Mouse (Mus musculus): ENCODE measurements around the gene Gm20547. TPM values are rescaled to one million over a fixed set of nuclear protein-coding genes. Genes with fewer than 3 reads are reported as not detected.

Gene Gm20547
- polyA plus RNA-seq, 1 experiment from 2014 or later, result not detected

GRCm38 (mm10) chr17:34862416-34863081 is 19.3 kb downstream of the Gm20547 start, which contains the start of gene Cfb:
TSS of gene Cfb (minus strand) at chr17:34862518.
- ATAC-seq (ENCODE audit: insufficient read depth, low FRiP score), result peak; percentile 45; the same call in 1 of the 2 replicates
- WGBS, result 39% methylated on average over 8 of the region's 8 CpGs
- H3K4me3 ChIP-seq (replicated peaks; ENCODE audit: low read length), result no peak within 1 kb of the TSS
- peak within 1 kb of the TSS; percentile 22 for H3K4me2 ChIP-seq (ENCODE audit: low read depth, low read length)
- H3K9me3 ChIP-seq (replicated peaks; ENCODE audit: control insufficient read depth, low read length), result no peaks in the 10 kb centered on the region
- H3K27me3 ChIP-seq (ENCODE audit: control insufficient read depth, insufficient read depth, low read length), result no peaks in the 10 kb centered on the region
- peak within 1 kb of the TSS; percentile 43; the same call in 1 of the 2 replicates for H3K27ac ChIP-seq (ENCODE audit: low read length)
- H3K36me3 ChIP-seq (ENCODE audit: control insufficient read depth, insufficient read depth, low read length), result peaks cover 4% of the 10 kb centered on the region; the same call in 1 of the 2 replicates
- peak within 1 kb of the TSS; percentile 38; the same call in 1 of the 2 replicates for H3K9ac ChIP-seq (ENCODE audit: low read length)
- H3K4me1 ChIP-seq (ENCODE audit: control insufficient read depth, insufficient read depth, low read length), result 0 out of 2 replicates have a peak, but pooled peaks cover 7% of the 10 kb centered on the region

GRCm38 (mm10) chr17:34861704-34862415 is 20.0 kb downstream of the Gm20547 start:
- Histone ChIP-seq H3K27ac (ENCODE audit: low read length) (peak overlapping the region; percentile 43; the same call in 1 of the 2 replicates), H3K36me3 (ENCODE audit: control insufficient read depth, insufficient read depth, low read length) (peaks cover 4% of the 10 kb centered on the region; the same call in 1 of the 2 replicates), H3K4me3 (replicated peaks; ENCODE audit: low read length) (no peak overlapping the region), H3K27me3 (ENCODE audit: control insufficient read depth, insufficient read depth, low read length) (no peaks in the 10 kb centered on the region), H3K4me2 (ENCODE audit: low read depth, low read length) (peak overlapping the region; percentile 22), H3K4me1 (ENCODE audit: control insufficient read depth, insufficient read depth, low read length) (0 out of 2 replicates have a peak, but pooled peaks cover 7% of the 10 kb centered on the region), H3K9ac (ENCODE audit: low read length) (peak overlapping the region; percentile 38; the same call in 1 of the 2 replicates), H3K9me3 (replicated peaks; ENCODE audit: control insufficient read depth, low read length) (no peaks in the 10 kb centered on the region)
- ATAC-seq (ENCODE audit: insufficient read depth, low FRiP score), result peak; percentile 51; the same call in 1 of the 2 replicates
- WGBS, result 57% methylated on average over 13 of the region's 13 CpGs

- no peaks in the 10 kb centered on the region for H3K27me3 ChIP-seq (ENCODE audit: control insufficient read depth, insufficient read depth, low read length)
- peaks cover 4% of the 10 kb centered on the region; the same call in 1 of the 2 replicates for H3K36me3 ChIP-seq (ENCODE audit: control insufficient read depth, insufficient read depth, low read length)
- no peak overlapping the region for H3K4me3 ChIP-seq (replicated peaks; ENCODE audit: low read length)
- 81% methylated on average over 9 of the region's 9 CpGs for WGBS
- 0 out of 2 replicates have a peak, but pooled peaks cover 7% of the 10 kb centered on the region for H3K4me1 ChIP-seq (ENCODE audit: control insufficient read depth, insufficient read depth, low read length)
- H3K9me3 ChIP-seq (replicated peaks; ENCODE audit: control insufficient read depth, low read length), result no peaks in the 10 kb centered on the region
- H3K9ac ChIP-seq (ENCODE audit: low read length), result no peak overlapping the region
- no peak overlapping the region for H3K4me2 ChIP-seq (ENCODE audit: low read depth, low read length)
- H3K27ac ChIP-seq (ENCODE audit: low read length), result no peak overlapping the region
- ATAC-seq (ENCODE audit: insufficient read depth, low FRiP score), result no peak
Observed at GRCm38 (mm10) chr17:34860514-34860913, 21.3 kb downstream of the Gm20547 start.

GRCm38 (mm10) chr17:34858670-34859069 is 23.2 kb downstream of the Gm20547 start:
- 0 out of 2 replicates have a peak, but pooled peaks cover 7% of the 10 kb centered on the region for H3K4me1 ChIP-seq (ENCODE audit: control insufficient read depth, insufficient read depth, low read length)
- H3K27me3 ChIP-seq (ENCODE audit: control insufficient read depth, insufficient read depth, low read length), result no peaks in the 10 kb centered on the region
- peaks cover 4% of the 10 kb centered on the region; the same call in 1 of the 2 replicates for H3K36me3 ChIP-seq (ENCODE audit: control insufficient read depth, insufficient read depth, low read length)
- H3K4me3 ChIP-seq (replicated peaks; ENCODE audit: low read length), result no peak overlapping the region
- 77% methylated on average over 4 of the region's 4 CpGs for WGBS
- no peak overlapping the region for H3K27ac ChIP-seq (ENCODE audit: low read length)
- H3K9me3 ChIP-seq (replicated peaks; ENCODE audit: control insufficient read depth, low read length), result no peaks in the 10 kb centered on the region
- ATAC-seq (ENCODE audit: insufficient read depth, low FRiP score), result no peak
- no peak overlapping the region for H3K4me2 ChIP-seq (ENCODE audit: low read depth, low read length)
- no peak overlapping the region for H3K9ac ChIP-seq (ENCODE audit: low read length)

GRCm38 (mm10) chr17:34855825-34856224 is 26.0 kb downstream of the Gm20547 start:
- peaks cover 8% of the 10 kb centered on the region; the same call in 1 of the 2 replicates for H3K36me3 ChIP-seq (ENCODE audit: control insufficient read depth, insufficient read depth, low read length)
- no peak for ATAC-seq (ENCODE audit: insufficient read depth, low FRiP score)
- H3K9ac ChIP-seq (ENCODE audit: low read length), result no peak overlapping the region
- peaks cover 8% of the 10 kb centered on the region for H3K4me1 ChIP-seq (ENCODE audit: control insufficient read depth, insufficient read depth, low read length)
- H3K9me3 ChIP-seq (replicated peaks; ENCODE audit: control insufficient read depth, low read length), result no peaks in the 10 kb centered on the region
- H3K4me2 ChIP-seq (ENCODE audit: low read depth, low read length), result no peak overlapping the region
- no peaks in the 10 kb centered on the region for H3K27me3 ChIP-seq (ENCODE audit: control insufficient read depth, insufficient read depth, low read length)
- H3K27ac ChIP-seq (ENCODE audit: low read length), result no peak overlapping the region
- 36% methylated on average over 3 of the region's 3 CpGs for whole genome bisulfite sequencing
- no peak overlapping the region for H3K4me3 ChIP-seq (replicated peaks; ENCODE audit: low read length)

- 75% methylated on average over 3 of the region's 3 CpGs for WGBS
- H3K9me3 ChIP-seq (replicated peaks; ENCODE audit: control insufficient read depth, low read length), result no peaks in the 10 kb centered on the region
- H3K4me1 ChIP-seq (ENCODE audit: control insufficient read depth, insufficient read depth, low read length), result peaks cover 10% of the 10 kb centered on the region
- H3K27me3 ChIP-seq (ENCODE audit: control insufficient read depth, insufficient read depth, low read length), result no peaks in the 10 kb centered on the region
- H3K9ac ChIP-seq (ENCODE audit: low read length), result no peak overlapping the region
- H3K36me3 ChIP-seq (ENCODE audit: control insufficient read depth, insufficient read depth, low read length), result peaks cover 8% of the 10 kb centered on the region; the same call in 1 of the 2 replicates
- no peak overlapping the region for H3K4me2 ChIP-seq (ENCODE audit: low read depth, low read length)
- no peak for ATAC-seq (ENCODE audit: insufficient read depth, low FRiP score)
- no peak overlapping the region for H3K4me3 ChIP-seq (replicated peaks; ENCODE audit: low read length)
- no peak overlapping the region for H3K27ac ChIP-seq (ENCODE audit: low read length)
Observed at GRCm38 (mm10) chr17:34854761-34855160, 27.1 kb downstream of the Gm20547 start.

- no peak for ATAC-seq (ENCODE audit: insufficient read depth, low FRiP score)
- Histone ChIP-seq H3K4me3 (replicated peaks; ENCODE audit: low read length) (no peak overlapping the region), H3K36me3 (ENCODE audit: control insufficient read depth, insufficient read depth, low read length) (peaks cover 8% of the 10 kb centered on the region; the same call in 1 of the 2 replicates), H3K27ac (ENCODE audit: low read length) (no peak overlapping the region), H3K4me2 (ENCODE audit: low read depth, low read length) (no peak overlapping the region), H3K4me1 (ENCODE audit: control insufficient read depth, insufficient read depth, low read length) (peaks cover 16% of the 10 kb centered on the region), H3K9me3 (replicated peaks; ENCODE audit: control insufficient read depth, low read length) (no peaks in the 10 kb centered on the region), H3K9ac (ENCODE audit: low read length) (no peak overlapping the region), H3K27me3 (ENCODE audit: control insufficient read depth, insufficient read depth, low read length) (no peaks in the 10 kb centered on the region)
- 72% methylated on average over 8 of the region's 8 CpGs for WGBS
Observed at GRCm38 (mm10) chr17:34853511-34853910, 28.3 kb downstream of the Gm20547 start.

- no peak for ATAC-seq (ENCODE audit: insufficient read depth, low FRiP score)
- H3K4me1 ChIP-seq (ENCODE audit: control insufficient read depth, insufficient read depth, low read length), result peaks cover 16% of the 10 kb centered on the region
- no peaks in the 10 kb centered on the region for H3K27me3 ChIP-seq (ENCODE audit: control insufficient read depth, insufficient read depth, low read length)
- no peaks in the 10 kb centered on the region for H3K9me3 ChIP-seq (replicated peaks; ENCODE audit: control insufficient read depth, low read length)
- peak overlapping the region; percentile 95 for H3K9ac ChIP-seq (ENCODE audit: low read length)
- under 1% methylated on average over 25 of the region's 25 CpGs for WGBS
- peak overlapping the region; percentile 25; the same call in 1 of the 2 replicates for H3K27ac ChIP-seq (ENCODE audit: low read length)
- peak overlapping the region; percentile 70 for H3K4me2 ChIP-seq (ENCODE audit: low read depth, low read length)
- 0 out of 2 replicates have a peak, but pooled peaks cover 15% of the 10 kb centered on the region for H3K36me3 ChIP-seq (ENCODE audit: control insufficient read depth, insufficient read depth, low read length)
- H3K4me3 ChIP-seq (replicated peaks; ENCODE audit: low read length), result peak overlapping the region; percentile 84
Observed at GRCm38 (mm10) chr17:34850517-34851125, 31.2 kb downstream of the Gm20547 start.
